Mouse (Mus musculus) B cell, adult 62 days (primary cell): Measurements from ENCODE around the gene Strip2. TPM values are rescaled to one million over a fixed set of nuclear protein-coding genes. Genes with fewer than 3 reads are reported as not detected.

Source experiments
- total RNA-seq: library from RNA; stranded (reverse); gene quantifications from 4 replicates; pipeline ENCODE4 v1.2.4, GENCODE M21; 2023

Strip2 gene
- 0.28 to 0.39 TPM (median 0.34 TPM) in 4 replicates for total RNA-seq

DNA sequence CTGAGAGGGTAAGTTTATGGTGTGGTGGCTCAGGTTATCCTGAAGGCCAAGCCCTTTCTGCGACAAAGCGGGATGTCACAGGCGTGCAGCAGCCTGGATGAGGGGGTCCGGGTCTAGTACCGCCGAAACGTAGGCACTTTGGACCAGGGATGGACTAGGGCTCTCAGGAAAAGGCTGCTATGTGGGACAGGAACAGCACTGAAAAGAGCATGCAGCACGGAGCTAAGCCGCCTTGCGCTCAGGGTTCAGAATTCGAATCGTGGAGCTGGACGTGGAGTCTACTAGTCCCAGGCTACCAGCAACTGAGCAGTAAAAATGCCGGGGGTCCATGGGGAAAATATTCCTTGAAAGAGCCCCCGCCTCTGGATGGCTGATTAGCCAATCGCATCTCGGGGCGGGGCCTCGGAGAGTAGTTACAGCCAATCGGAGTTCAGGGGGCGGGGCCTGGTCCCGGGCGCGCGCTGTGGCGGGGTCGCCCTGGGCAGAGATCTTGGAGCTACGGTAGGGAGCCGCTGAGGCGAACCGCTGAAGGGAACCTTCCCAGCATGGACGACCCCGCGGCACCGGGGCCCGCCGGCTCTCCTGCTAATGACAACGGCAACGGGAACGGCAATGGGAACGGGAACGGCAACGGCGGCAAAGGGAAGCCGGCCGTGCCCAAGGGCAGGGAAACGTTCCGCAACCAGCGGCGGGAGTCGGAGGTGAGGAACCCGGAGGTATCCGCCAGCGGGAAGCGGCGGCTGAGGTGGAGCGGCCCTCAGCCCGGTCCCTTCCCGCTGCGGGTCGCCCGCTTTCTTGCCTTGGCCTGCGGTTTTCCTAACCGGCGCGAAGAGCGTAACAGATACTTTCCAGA, at the start of gene Strip2:
TSS of gene Strip2 (plus strand) at position 483 of the 853 bp plus-strand sequence.

Other genes starting within 250 kb of the Strip2 start
- gene Tspan33, start 222.8 kb upstream of the Strip2 start, total RNA-seq, result 0.76 to 1.0 TPM (median 0.89 TPM) in 4 replicates
- 0.15 to 0.25 TPM in 2 of 4 replicates, not detected in the others for gene Smo, start 181.5 kb upstream of the Strip2 start, total RNA-seq
- 60.1 to 82.6 TPM (median 70.5 TPM) in 4 replicates for gene Ahcyl2, start 149.0 kb upstream of the Strip2 start, total RNA-seq
- 74.6 to 81.8 TPM (median 77.1 TPM) in 4 replicates for gene Nrf1, start 131.0 kb downstream of the Strip2 start, total RNA-seq